10 mouse cellular contexts compared by ENCODE assay signal in the genomic region with DNA sequence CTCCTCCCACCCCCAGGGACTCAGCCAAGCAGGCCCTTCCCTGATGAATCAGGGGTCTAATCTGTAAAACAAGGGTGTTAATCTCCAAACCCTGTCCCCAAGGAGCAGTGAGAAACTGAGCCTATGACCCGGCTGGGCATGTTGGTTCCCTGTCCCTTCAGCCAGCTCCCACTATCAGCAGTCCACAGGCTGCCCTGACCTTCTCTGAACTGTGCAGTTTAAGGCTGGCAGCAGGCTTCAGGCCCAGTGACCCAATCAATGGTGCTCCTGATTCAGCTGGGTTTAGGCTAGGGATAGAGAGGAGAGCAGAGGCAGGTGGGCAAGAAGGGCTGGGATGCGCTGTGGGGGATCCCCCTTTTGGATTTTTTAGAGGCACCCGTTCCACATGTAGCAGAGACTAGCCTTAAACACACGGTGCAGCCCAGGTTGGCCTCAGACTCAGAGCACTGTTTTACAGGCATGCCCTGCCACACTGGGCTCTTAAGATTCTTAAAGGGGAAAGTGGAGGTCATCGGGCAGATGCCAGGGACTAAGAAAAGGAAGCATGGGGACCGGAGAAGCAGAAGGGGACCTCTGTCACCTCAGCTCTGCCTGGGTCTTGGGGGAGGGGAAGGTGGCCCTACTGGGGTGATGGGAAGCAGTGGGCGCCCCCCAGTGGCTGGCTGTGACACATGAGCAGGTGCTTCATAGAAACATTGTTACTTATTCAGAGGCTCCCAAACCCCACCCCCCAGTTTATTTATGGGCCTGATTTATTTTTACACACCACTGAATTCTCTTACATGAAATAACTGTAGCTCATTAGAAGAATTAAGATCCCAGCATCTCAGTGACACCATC. TPM values are rescaled to one million over a fixed set of nuclear protein-coding genes. Genes with fewer than 3 reads are reported as not detected.
DNase-seq lines count a peak whose midpoint lies in the region; ATAC-seq and TF ChIP-seq lines count a peak whose summit lies in the region.
"Had no signal": no experiment of that assay in that cellular context is flagged by ENCODE, and none has a peak within 500 bp of the region (broad histone marks: within the 10 kb centered on the region; RNA-seq: fewer than 3 reads in every experiment).

No protein-coding gene starts in this region.

- peak; percentile 76 for TF ChIP-seq CTCF in liver, embryonic 14.5 days (IDR thresholded peaks at IDR 0.05; ENCODE audit: low read depth)

- peaks cover 41% of the 10 kb centered on the region for H3K4me1 ChIP-seq in embryonic facial prominence, embryonic 13.5 days
- peaks cover 26% of the 10 kb centered on the region for H3K4me1 ChIP-seq in hindbrain, embryonic 11.5 days (replicated peaks; ENCODE audit: control insufficient read depth, insufficient read depth, low read length)
- H3K4me1 ChIP-seq in liver, embryonic 14.5 days (replicated peaks; ENCODE audit: control insufficient read depth in 2 of 2, insufficient read depth in 2 of 2, low read length in 1 of 2): no peaks in the 10 kb centered on the region

- peak overlapping the region; percentile 27; the same call in 1 of the 2 replicates for H3K9ac ChIP-seq in embryonic facial prominence, embryonic 13.5 days
- H3K9ac ChIP-seq in hindbrain, embryonic 11.5 days (ENCODE audit: low read depth, low read length): no peak overlapping the region
- no peak overlapping the region for H3K9ac ChIP-seq in liver, embryonic 14.5 days (replicated peaks)
- H3K9ac ChIP-seq: embryonic facial prominence, embryonic 12.5 days had no signal

- no peak overlapping the region for H3K4me2 ChIP-seq in embryonic facial prominence, embryonic 13.5 days
- no peak overlapping the region for H3K4me2 ChIP-seq in hindbrain, embryonic 11.5 days (replicated peaks; ENCODE audit: low read depth, low read length)
- no peak overlapping the region for H3K4me2 ChIP-seq in liver, embryonic 14.5 days (ENCODE audit: low read depth)
- H3K4me2 ChIP-seq: embryonic facial prominence, embryonic 12.5 days had no signal

- WGBS in embryonic facial prominence, embryonic 13.5 days: 14% methylated on average over 7 of the region's 7 CpGs
- WGBS in hindbrain, embryonic 11.5 days: 11% methylated on average over 7 of the region's 7 CpGs
- WGBS in liver, embryonic 14.5 days (ENCODE audit: insufficient replicate concordance): 14% methylated on average over 7 of the region's 7 CpGs

- H3K36me3 ChIP-seq in embryonic facial prominence, embryonic 13.5 days: no peaks in the 10 kb centered on the region
- H3K36me3 ChIP-seq in hindbrain, embryonic 11.5 days (ENCODE audit: control insufficient read depth, insufficient read depth, low read length): no peaks in the 10 kb centered on the region
- no peaks in the 10 kb centered on the region for H3K36me3 ChIP-seq in liver, embryonic 14.5 days (replicated peaks; ENCODE audit: control insufficient read depth, insufficient read depth, low read depth)
- H3K36me3 ChIP-seq: embryonic facial prominence, embryonic 12.5 days had no signal

- peaks cover 66% of the 10 kb centered on the region for H3K27me3 ChIP-seq in embryonic facial prominence, embryonic 13.5 days
- H3K27me3 ChIP-seq in hindbrain, embryonic 11.5 days (ENCODE audit: control insufficient read depth, insufficient read depth, low read length): peaks cover 4% of the 10 kb centered on the region; the same call in 1 of the 2 replicates
- H3K27me3 ChIP-seq in liver, embryonic 14.5 days (ENCODE audit: control insufficient read depth, insufficient read depth, low read length): peaks cover 5% of the 10 kb centered on the region

- no peak for TF ChIP-seq EP300 in liver, embryonic 14.5 days (IDR thresholded peaks at IDR 0.05; ENCODE audit: low read depth)

- H3K4me3 ChIP-seq in embryonic facial prominence, embryonic 13.5 days: no peak overlapping the region; the same call in 1 of the 2 replicates
- H3K4me3 ChIP-seq in hindbrain, embryonic 11.5 days (ENCODE audit: low read depth, low read length): no peak overlapping the region
- H3K4me3 ChIP-seq in liver, embryonic 14.5 days (ENCODE audit: insufficient read depth in 1 of 2, low read depth in 2 of 2, low read length in 2 of 2): no peak overlapping the region
- H3K4me3 ChIP-seq: embryonic facial prominence, embryonic 12.5 days had no signal

- no peak for ATAC-seq in embryonic facial prominence, embryonic 13.5 days (ENCODE audit: insufficient number of reproducible peaks, insufficient read depth, low FRiP score, low TSS enrichment, low read depth)
- no peak for ATAC-seq in hindbrain, embryonic 11.5 days (ENCODE audit: low FRiP score)
- ATAC-seq in liver, embryonic 14.5 days (ENCODE audit: insufficient read depth): no peak

- H3K9me3 ChIP-seq in embryonic facial prominence, embryonic 13.5 days: no peaks in the 10 kb centered on the region
- H3K9me3 ChIP-seq in hindbrain, embryonic 11.5 days (ENCODE audit: control insufficient read depth, low read length): no peaks in the 10 kb centered on the region
- no peaks in the 10 kb centered on the region for H3K9me3 ChIP-seq in liver, embryonic 14.5 days (ENCODE audit: control insufficient read depth, low read length)
- H3K9me3 ChIP-seq: embryonic facial prominence, embryonic 12.5 days had no signal

- no peak overlapping the region for H3K27ac ChIP-seq in embryonic facial prominence, embryonic 13.5 days
- H3K27ac ChIP-seq in hindbrain, embryonic 11.5 days (ENCODE audit: low read depth, low read length): peak overlapping the region; percentile 54; the same call in 1 of the 2 replicates
- no peak overlapping the region for H3K27ac ChIP-seq in liver, embryonic 14.5 days
- H3K27ac ChIP-seq: embryonic facial prominence, embryonic 12.5 days; macrophage had no signal

- peak; percentile 80 to 82 for DNase-seq in left cerebral cortex, adult 18-20 months (ENCODE audit: low spot score in 2 of 2)
- no peak for DNase-seq in left cerebral cortex, adult 11 months (ENCODE audit: low spot score)
- peak; percentile 85 for DNase-seq in adrenal gland, postnatal 10 days
- peak; percentile 79 for DNase-seq in hindbrain, embryonic 11.5 days (ENCODE audit: low spot score)
- peak; percentile 20 to 31 (median 26) for DNase-seq in liver, embryonic 14.5 days (ENCODE audit: low read depth in 3 of 3, low spot score in 3 of 3)
- peak; percentile 85 to 91 for DNase-seq in right cerebral cortex, adult 2 months (ENCODE audit: low spot score in 2 of 2)
- peak; percentile 54 for DNase-seq in yolk sac, embryonic 10.5 days (ENCODE audit: low spot score)

RNA-seq across cellular contexts. Expression of a gene that starts 19.2 kb away (rescaled TPM):
- 100 to 1,000 TPM; 246 to 287 TPM for total RNA-seq in left cerebral cortex, adult 18-20 months (2021)
- 10 to 100 TPM in 1 of 2 experiments, 1 to 10 TPM in 1; 7.1 to 10.1 TPM for total RNA-seq in adrenal gland, postnatal 10 days (2021)
- 0.76 and 1.2 TPM in 2 replicates for polyA plus RNA-seq in embryonic facial prominence, embryonic 13.5 days (2015; fragmentation: Nextera tagmentation; extraction: Ambion mirVana)
- 1.9 and 2.2 TPM in 2 replicates for polyA plus RNA-seq in hindbrain, embryonic 11.5 days (2014; fragmentation: Nextera tagmentation; extraction: Ambion mirVana)
- 0.04 and 0.06 TPM in 2 replicates for polyA plus RNA-seq in liver, embryonic 14.5 days (2012; rRNA removed)
- not detected in 2 replicates for polyA plus RNA-seq in liver, embryonic 14.5 days (2014; fragmentation: Nextera tagmentation; extraction: Ambion mirVana)

RNA-seq across cellular contexts. Expression of a gene that starts 56.6 kb away (rescaled TPM):
- total RNA-seq in left cerebral cortex, adult 18-20 months (2021): not detected
- total RNA-seq in adrenal gland, postnatal 10 days (2021): under 1 TPM in 1 of 2 experiments, not detected in 1; 0.18 TPM
- 1.4 and 1.8 TPM in 2 replicates for polyA plus RNA-seq in embryonic facial prominence, embryonic 13.5 days (2015; fragmentation: Nextera tagmentation; extraction: Ambion mirVana)
- polyA plus RNA-seq in hindbrain, embryonic 11.5 days (2014; fragmentation: Nextera tagmentation; extraction: Ambion mirVana): 0.20 TPM in 1 of 2 replicates, not detected in the other
- polyA plus RNA-seq in liver, embryonic 14.5 days (2012; rRNA removed): 0.02 TPM in 1 of 2 replicates, not detected in the other
- not detected in 2 replicates for polyA plus RNA-seq in liver, embryonic 14.5 days (2014; fragmentation: Nextera tagmentation; extraction: Ambion mirVana)
- polyA plus RNA-seq: macrophage had no signal
